Mouse (Mus musculus): ENCODE measurements around the gene Tcap. TPM values are rescaled to one million over a fixed set of nuclear protein-coding genes. Genes with fewer than 3 reads are reported as not detected.

Tcap gene
- polyA plus RNA-seq, 1 experiment from 2014 or later: 143 TPM

- ATAC-seq (ENCODE audit: insufficient number of reproducible peaks, low FRiP score): no peak
- Histone ChIP-seq H3K36me3 (no peaks in the 10 kb centered on the region), H3K9me3 (replicated peaks) (no peaks in the 10 kb centered on the region), H3K4me2 (no peak overlapping the region), H3K4me1 (replicated peaks) (peaks cover 76% of the 10 kb centered on the region), H3K27me3 (replicated peaks) (no peaks in the 10 kb centered on the region), H3K27ac (ENCODE audit: poor library complexity, severe bottlenecking) (peak overlapping the region; percentile 75), H3K9ac (no peak overlapping the region), H3K4me3 (no peak overlapping the region)
- WGBS: 56% methylated on average over 7 of the region's 7 CpGs
These were observed 15.8 kb upstream of the Tcap start for GRCm38 (mm10) chr11:98367863-98368186.

GRCm38 (mm10) chr11:98369337-98369736 is 14.3 kb upstream of the Tcap start:
- no peak overlapping the region for H3K4me2 ChIP-seq
- H3K9me3 ChIP-seq (replicated peaks): no peaks in the 10 kb centered on the region
- no peak for ATAC-seq (ENCODE audit: insufficient number of reproducible peaks, low FRiP score)
- H3K36me3 ChIP-seq: no peaks in the 10 kb centered on the region
- no peaks in the 10 kb centered on the region for H3K27me3 ChIP-seq (replicated peaks)
- H3K4me3 ChIP-seq: no peak overlapping the region
- peaks cover 81% of the 10 kb centered on the region for H3K4me1 ChIP-seq (replicated peaks)
- no peak overlapping the region for H3K9ac ChIP-seq
- H3K27ac ChIP-seq (ENCODE audit: poor library complexity, severe bottlenecking): no peak overlapping the region
- WGBS: 62% methylated on average over 6 of the region's 6 CpGs

DNA sequence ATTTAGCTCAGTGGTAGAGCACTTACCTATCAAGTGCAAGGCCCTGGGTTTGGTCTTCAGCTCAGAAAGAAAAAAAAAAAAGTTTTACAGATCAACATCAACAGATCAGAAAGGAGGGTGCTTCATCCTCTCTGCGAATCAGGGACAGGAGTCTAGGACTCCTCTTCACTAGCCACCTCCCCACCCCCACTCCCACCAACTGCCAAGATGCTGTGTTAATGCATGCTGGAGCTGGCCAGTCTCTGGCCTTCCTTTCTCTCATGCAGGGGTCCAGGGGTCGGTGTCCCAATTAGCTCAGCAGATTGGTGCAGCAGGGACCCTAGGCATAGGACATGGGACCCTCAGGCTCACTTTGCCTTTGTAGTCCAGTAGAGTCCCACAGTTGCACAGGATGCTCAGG is 13.0 kb upstream of the Tcap start:
- Histone ChIP-seq H3K27me3 (replicated peaks) (no peaks in the 10 kb centered on the region), H3K36me3 (peaks cover 10% of the 10 kb centered on the region), H3K4me3 (no peak overlapping the region), H3K4me1 (replicated peaks) (peaks cover 93% of the 10 kb centered on the region), H3K27ac (ENCODE audit: poor library complexity, severe bottlenecking) (no peak overlapping the region), H3K9me3 (replicated peaks) (no peaks in the 10 kb centered on the region), H3K4me2 (no peak overlapping the region), H3K9ac (peak overlapping the region; percentile 56; the same call in 1 of the 2 replicates)
- ATAC-seq (ENCODE audit: insufficient number of reproducible peaks, low FRiP score): no peak
- WGBS: 87% methylated on average over 2 of the region's 2 CpGs

DNA sequence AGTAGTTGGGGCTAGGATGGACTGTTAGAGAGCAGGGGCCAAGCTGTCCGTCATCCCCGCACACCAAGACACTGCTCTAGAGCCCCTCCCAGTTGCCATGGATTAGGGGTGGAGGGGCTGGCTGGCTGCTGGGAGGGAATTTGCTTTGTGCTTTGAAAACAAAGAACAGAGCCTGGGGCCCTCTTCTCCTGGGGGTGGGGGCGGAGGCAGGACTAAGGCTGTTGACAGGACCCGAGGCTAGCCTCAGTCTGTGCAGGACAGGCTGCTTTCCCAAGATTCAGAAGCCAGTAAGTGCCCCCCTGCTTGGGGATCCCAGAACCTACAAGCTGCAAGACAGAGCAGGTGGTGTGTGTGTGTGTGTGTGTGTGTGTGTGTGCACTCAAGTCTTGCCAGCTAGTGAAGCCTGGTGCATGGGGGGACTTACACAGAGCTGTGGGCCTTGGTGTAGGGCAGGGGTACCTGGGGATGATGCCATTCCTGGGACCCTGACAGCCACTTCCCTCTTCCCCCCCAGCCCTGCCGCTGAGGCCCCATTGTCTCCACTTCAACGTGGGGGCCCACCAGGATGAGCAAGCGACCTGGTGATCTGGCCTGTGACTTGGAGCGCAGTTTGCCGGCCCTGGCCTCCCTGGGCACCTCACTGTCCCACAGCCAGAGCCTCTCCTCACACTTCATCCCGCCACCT is 11.9 kb upstream of the Tcap start:
- H3K9ac ChIP-seq: peak overlapping the region; percentile 56
- H3K9me3 ChIP-seq (replicated peaks): no peaks in the 10 kb centered on the region
- no peak for ATAC-seq (ENCODE audit: insufficient number of reproducible peaks, low FRiP score)
- H3K27me3 ChIP-seq (replicated peaks): no peaks in the 10 kb centered on the region
- WGBS: 37% methylated on average over 10 of the region's 10 CpGs
- H3K4me3 ChIP-seq: peak overlapping the region; percentile 27
- peak overlapping the region; percentile 52 for H3K4me2 ChIP-seq
- H3K36me3 ChIP-seq: peaks cover 20% of the 10 kb centered on the region
- H3K4me1 ChIP-seq (replicated peaks): peaks cover 91% of the 10 kb centered on the region
- H3K27ac ChIP-seq (ENCODE audit: poor library complexity, severe bottlenecking): peak overlapping the region; percentile 62

DNA sequence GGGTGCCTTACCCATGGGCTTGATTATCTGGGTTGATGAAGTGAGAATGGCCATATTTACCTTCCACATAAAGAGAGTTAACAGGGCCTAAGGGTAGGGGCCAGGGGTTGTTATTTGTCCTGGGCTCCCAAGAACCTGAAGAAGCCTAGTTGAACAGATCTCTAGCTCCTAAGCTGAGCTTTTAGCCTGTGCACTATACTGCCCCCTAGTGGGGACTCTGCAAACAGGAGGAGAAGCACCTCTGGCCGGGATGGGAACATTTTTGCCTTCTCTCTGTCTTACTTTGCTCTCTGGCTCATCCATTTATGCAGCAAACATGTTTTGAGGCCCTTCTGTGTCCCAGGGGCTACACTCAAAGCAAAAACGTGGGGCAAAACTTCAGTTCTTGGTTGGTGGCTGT is 11.2 kb upstream of the Tcap start:
- Histone ChIP-seq H3K4me3 (peak overlapping the region; percentile 27), H3K27me3 (replicated peaks) (no peaks in the 10 kb centered on the region), H3K36me3 (peaks cover 27% of the 10 kb centered on the region), H3K4me1 (replicated peaks) (peaks cover 93% of the 10 kb centered on the region), H3K4me2 (peak overlapping the region; percentile 52), H3K9me3 (replicated peaks) (no peaks in the 10 kb centered on the region), H3K9ac (peak overlapping the region; percentile 56), H3K27ac (ENCODE audit: poor library complexity, severe bottlenecking) (peak overlapping the region; percentile 62)
- 19% methylated on average over 2 of the region's 2 CpGs for WGBS
- no peak for ATAC-seq (ENCODE audit: insufficient number of reproducible peaks, low FRiP score)

- WGBS: 79% methylated on average over 6 of the region's 6 CpGs
- ATAC-seq (ENCODE audit: insufficient number of reproducible peaks, low FRiP score): no peak
- H3K27me3 ChIP-seq (replicated peaks): no peaks in the 10 kb centered on the region
- H3K36me3 ChIP-seq: peaks cover 35% of the 10 kb centered on the region
- H3K4me3 ChIP-seq: peak overlapping the region; percentile 19; the same call in 1 of the 2 replicates
- peaks cover 94% of the 10 kb centered on the region for H3K4me1 ChIP-seq (replicated peaks)
- peak overlapping the region; percentile 46; the same call in 1 of the 2 replicates for H3K4me2 ChIP-seq
- 0 out of 2 replicates have a peak overlapping the region, but pooled peaks have one; percentile 62 for H3K27ac ChIP-seq (ENCODE audit: poor library complexity, severe bottlenecking)
- H3K9ac ChIP-seq: peak overlapping the region; percentile 50; the same call in 1 of the 2 replicates
- H3K9me3 ChIP-seq (replicated peaks): no peaks in the 10 kb centered on the region
These were observed 10.4 kb upstream of the Tcap start for GRCm38 (mm10) chr11:98373244-98373643.

GRCm38 (mm10) chr11:98374266-98374665 is 9.3 kb upstream of the Tcap start:
- 39% methylated on average over 8 of the region's 8 CpGs for WGBS
- H3K27me3 ChIP-seq (replicated peaks): no peaks in the 10 kb centered on the region
- ATAC-seq (ENCODE audit: insufficient number of reproducible peaks, low FRiP score): peak; percentile 62; the same call in 1 of the 2 replicates
- peaks cover 45% of the 10 kb centered on the region for H3K36me3 ChIP-seq
- peak overlapping the region; percentile 31 for H3K9ac ChIP-seq
- no peak overlapping the region for H3K4me3 ChIP-seq
- peak overlapping the region; percentile 6; the same call in 1 of the 2 replicates for H3K4me2 ChIP-seq
- H3K27ac ChIP-seq (ENCODE audit: poor library complexity, severe bottlenecking): peak overlapping the region; percentile 81
- H3K4me1 ChIP-seq (replicated peaks): peaks cover 95% of the 10 kb centered on the region
- no peaks in the 10 kb centered on the region for H3K9me3 ChIP-seq (replicated peaks)

- H3K4me3 ChIP-seq: no peak overlapping the region
- H3K27ac ChIP-seq (ENCODE audit: poor library complexity, severe bottlenecking): no peak overlapping the region
- peaks cover 62% of the 10 kb centered on the region for H3K36me3 ChIP-seq
- no peaks in the 10 kb centered on the region for H3K27me3 ChIP-seq (replicated peaks)
- WGBS: 62% methylated on average over 5 of the region's 5 CpGs
- no peaks in the 10 kb centered on the region for H3K9me3 ChIP-seq (replicated peaks)
- H3K9ac ChIP-seq: peak overlapping the region; percentile 6; the same call in 1 of the 2 replicates
- ATAC-seq (ENCODE audit: insufficient number of reproducible peaks, low FRiP score): no peak
- H3K4me2 ChIP-seq: no peak overlapping the region
- peaks cover 86% of the 10 kb centered on the region for H3K4me1 ChIP-seq (replicated peaks)
These were observed 6.9 kb upstream of the Tcap start for GRCm38 (mm10) chr11:98376756-98377155.

- ATAC-seq (ENCODE audit: insufficient number of reproducible peaks, low FRiP score): no peak
- no peak overlapping the region for H3K4me2 ChIP-seq
- no peaks in the 10 kb centered on the region for H3K27me3 ChIP-seq (replicated peaks)
- WGBS: 60% methylated on average over 11 of the region's 11 CpGs
- peaks cover 62% of the 10 kb centered on the region for H3K36me3 ChIP-seq
- H3K4me1 ChIP-seq (replicated peaks): peaks cover 76% of the 10 kb centered on the region
- H3K4me3 ChIP-seq: no peak overlapping the region
- no peaks in the 10 kb centered on the region for H3K9me3 ChIP-seq (replicated peaks)
- H3K27ac ChIP-seq (ENCODE audit: poor library complexity, severe bottlenecking): peak overlapping the region; percentile 5; the same call in 1 of the 2 replicates
- peak overlapping the region; percentile 4; the same call in 1 of the 2 replicates for H3K9ac ChIP-seq
These were observed 5.8 kb upstream of the Tcap start for GRCm38 (mm10) chr11:98377787-98378186.

GRCm38 (mm10) chr11:98379379-98379778 is 4.2 kb upstream of the Tcap start:
- Histone ChIP-seq H3K9ac (peak overlapping the region; percentile 43; the same call in 1 of the 2 replicates), H3K4me3 (no peak overlapping the region), H3K4me2 (no peak overlapping the region), H3K27ac (ENCODE audit: poor library complexity, severe bottlenecking) (peak overlapping the region; percentile 57), H3K36me3 (peaks cover 62% of the 10 kb centered on the region), H3K9me3 (replicated peaks) (no peaks in the 10 kb centered on the region), H3K4me1 (replicated peaks) (peaks cover 73% of the 10 kb centered on the region), H3K27me3 (replicated peaks) (peaks cover 5% of the 10 kb centered on the region; the same call in 1 of the 2 replicates)
- no peak for ATAC-seq (ENCODE audit: insufficient number of reproducible peaks, low FRiP score)
- WGBS: 62% methylated on average over 7 of the region's 7 CpGs

- WGBS: 67% methylated on average over 6 of the region's 6 CpGs
- Histone ChIP-seq H3K36me3 (peaks cover 57% of the 10 kb centered on the region), H3K4me3 (no peak overlapping the region), H3K4me2 (no peak overlapping the region), H3K9ac (0 out of 2 replicates have a peak overlapping the region, but pooled peaks have one; percentile 43), H3K27me3 (replicated peaks) (peaks cover 6% of the 10 kb centered on the region; the same call in 1 of the 2 replicates), H3K4me1 (replicated peaks) (peaks cover 73% of the 10 kb centered on the region), H3K9me3 (replicated peaks) (no peaks in the 10 kb centered on the region), H3K27ac (ENCODE audit: poor library complexity, severe bottlenecking) (0 out of 2 replicates have a peak overlapping the region, but pooled peaks have one; percentile 57)
- no peak for ATAC-seq (ENCODE audit: insufficient number of reproducible peaks, low FRiP score)
These were observed 3.5 kb upstream of the Tcap start for GRCm38 (mm10) chr11:98380106-98380505.

Measured in heart, embryonic 12.5 days (tissue).